In genomic region chr4:124850261-124850913, GRCm38 (mm10) we compare ENCODE assay signal across 7 mouse cellular contexts. TPM values are rescaled to one million over a fixed set of nuclear protein-coding genes. Genes with fewer than 3 reads are reported as not detected.
DNase-seq lines count a peak whose midpoint lies in the region; ATAC-seq and TF ChIP-seq lines count a peak whose summit lies in the region.

TSS of gene Yrdc (plus strand) at chr4:124850679.

- no peak; the same call in none of the 2 replicates for TF ChIP-seq POLR2A in small intestine, adult 2 months (IDR thresholded peaks at IDR 0.05; ENCODE audit: low read depth, low read length)

- peak within 1 kb of the TSS; percentile 96 for H3K4me2 ChIP-seq in intestine, postnatal 0 days (replicated peaks; ENCODE audit: low read depth)
- peak within 1 kb of the TSS; percentile 92 for H3K4me2 ChIP-seq in midbrain, embryonic 12.5 days (replicated peaks)

- TF ChIP-seq CTCF in intestine, postnatal 0 days (IDR thresholded peaks at IDR 0.05; ENCODE audit: low read depth), result peak; percentile 58
- no peak for TF ChIP-seq CTCF in small intestine, adult 2 months (IDR thresholded peaks at IDR 0.05; ENCODE audit: extremely low read depth, insufficient read length, insufficient replicate concordance, low read depth, low read length)

- H3K4me1 ChIP-seq in intestine, postnatal 0 days (replicated peaks; ENCODE audit: control insufficient read depth, insufficient read depth, low read length), result no peaks in the 10 kb centered on the region; the same call in none of the 2 replicates
- H3K4me1 ChIP-seq in midbrain, embryonic 12.5 days, result peaks cover 27% of the 10 kb centered on the region
- peaks cover 4% of the 10 kb centered on the region for H3K4me1 ChIP-seq in small intestine, adult 2 months (ENCODE audit: control insufficient read depth, insufficient read depth, insufficient read length, low read length)

- H3K27me3 ChIP-seq in intestine, postnatal 0 days (replicated peaks; ENCODE audit: control insufficient read depth, insufficient read depth, low read length), result no peaks in the 10 kb centered on the region
- no peaks in the 10 kb centered on the region for H3K27me3 ChIP-seq in midbrain, embryonic 12.5 days
- no peaks in the 10 kb centered on the region for H3K27me3 ChIP-seq in small intestine, adult 2 months (ENCODE audit: control insufficient read depth, insufficient read depth, low read length)

- H3K9me3 ChIP-seq in intestine, postnatal 0 days (ENCODE audit: control insufficient read depth), result no peaks in the 10 kb centered on the region
- no peaks in the 10 kb centered on the region for H3K9me3 ChIP-seq in midbrain, embryonic 12.5 days

- H3K9ac ChIP-seq in intestine, postnatal 0 days (ENCODE audit: low read depth, low read length), result peak within 1 kb of the TSS; percentile 94
- peak within 1 kb of the TSS; percentile 87 for H3K9ac ChIP-seq in midbrain, embryonic 12.5 days (replicated peaks)

- H3K36me3 ChIP-seq in intestine, postnatal 0 days (ENCODE audit: control insufficient read depth, insufficient read depth), result peaks cover 22% of the 10 kb centered on the region
- peaks cover 20% of the 10 kb centered on the region for H3K36me3 ChIP-seq in midbrain, embryonic 12.5 days
- peaks cover 13% of the 10 kb centered on the region; the same call in 1 of the 2 replicates for H3K36me3 ChIP-seq in small intestine, adult 2 months (ENCODE audit: control insufficient read depth, insufficient read depth, low read length)

- DNase-seq in adrenal gland, adult 8-10 months, result peak; percentile 91
- peak; percentile 93 for DNase-seq in embryo, embryonic 9.5 days (ENCODE audit: extremely low spot score)
- no peak for DNase-seq in gonadal fat pad, adult 2 months (ENCODE audit: low read depth)
- DNase-seq in left cerebral cortex, postnatal 4 days, result peak; percentile 96

- ATAC-seq in intestine, postnatal 0 days, result peak; percentile 96
- ATAC-seq in midbrain, embryonic 12.5 days (ENCODE audit: low FRiP score, low read depth), result peak; percentile 93

- under 1% methylated on average over 62 of the region's 90 CpGs for WGBS in intestine, postnatal 0 days
- under 1% methylated on average over 86 of the region's 90 CpGs for WGBS in midbrain, embryonic 12.5 days
- under 1% methylated on average over 89 of the region's 90 CpGs for WGBS in small intestine, adult 2 months

- peak within 1 kb of the TSS; percentile 96 for H3K27ac ChIP-seq in intestine, postnatal 0 days (ENCODE audit: low read depth, low read length)
- H3K27ac ChIP-seq in midbrain, embryonic 12.5 days (replicated peaks), result peak within 1 kb of the TSS; percentile 96
- H3K27ac ChIP-seq in small intestine, adult 2 months (ENCODE audit: insufficient read depth, low read depth, low read length), result peak within 1 kb of the TSS; percentile 45

- intact Hi-C loops in left cerebral cortex, postnatal 4 days (cut with DNase I), result no loop called here

- H3K4me3 ChIP-seq in intestine, postnatal 0 days (ENCODE audit: low read depth, low read length), result peak within 1 kb of the TSS; percentile 93
- H3K4me3 ChIP-seq in midbrain, embryonic 12.5 days, result peak within 1 kb of the TSS; percentile 100
- H3K4me3 ChIP-seq in small intestine, adult 2 months (ENCODE audit: low read depth, low read length), result peak within 1 kb of the TSS; percentile 93

RNA-seq across cellular contexts. Expression of gene Yrdc, which starts in this region (rescaled TPM):
- 10 to 100 TPM; 40.9 to 53.4 (median 43.2) TPM for total RNA-seq in adrenal gland, adult 8-10 months (2022)
- 33.8 and 49.5 TPM in 2 replicates for polyA plus RNA-seq in gonadal fat pad, adult 2 months (2012; rRNA removed)
- 19.9 and 22.7 TPM in 2 replicates for polyA plus RNA-seq in intestine, postnatal 0 days (2015; fragmentation: Nextera tagmentation; extraction: Ambion mirVana)
- 10 to 100 TPM; 40.6 to 45.8 TPM for total RNA-seq in left cerebral cortex, postnatal 4 days (2021)
- polyA plus RNA-seq in midbrain, embryonic 12.5 days (2016; fragmentation: Nextera tagmentation; extraction: Ambion mirVana), result 48.4 and 49.3 TPM in 2 replicates
- 22.4 and 24.3 TPM in 2 replicates for polyA plus RNA-seq in small intestine, adult 2 months (2012; rRNA removed)

Comparison
In these comparisons a context has a peak if more than half of its experiments do, and no peak if none do; other contexts are left out.
1. H3K27ac ChIP-seq: peak in every context shown above with its lines; median percentile 96 in intestine, postnatal 0 days; 96 in midbrain, embryonic 12.5 days; 45 in small intestine, adult 2 months.